ENCODE assay signal across 8 mouse cellular contexts in the genomic region with DNA sequence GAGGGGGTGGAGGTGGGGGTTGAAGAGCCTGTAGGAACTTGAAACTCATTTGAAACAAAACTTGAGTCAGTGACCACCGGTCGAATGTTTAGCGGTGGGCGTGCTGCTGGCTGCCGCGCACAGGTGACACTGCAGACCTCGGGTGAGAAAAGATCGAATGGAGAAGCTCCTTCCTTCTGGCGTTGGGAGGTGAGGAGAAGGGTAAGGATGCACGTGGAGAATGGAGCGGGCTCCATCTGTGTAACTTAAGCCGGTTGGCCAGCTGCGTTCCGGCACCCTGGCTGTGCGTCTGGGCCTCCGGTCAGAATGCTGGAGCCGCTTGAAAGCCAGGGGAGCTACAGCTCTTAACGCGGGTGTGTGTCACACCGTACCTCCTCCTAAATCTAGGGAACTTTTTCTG. TPM values are rescaled to one million over a fixed set of nuclear protein-coding genes. Genes with fewer than 3 reads are reported as not detected.
A peak's percentile ranks its signal among the peaks of the same experiment; 100 is the strongest.
DNase-seq lines count a peak whose midpoint lies in the region; ATAC-seq lines count a peak whose summit lies in the region.

No protein-coding gene starts in this region.

- H3K4me1 ChIP-seq in heart, embryonic 14.5 days (ENCODE audit: control insufficient read depth in 2 of 2, insufficient read depth in 2 of 2, low read length in 2 of 2), result peaks cover 6 to 33% of the 10 kb centered on the region in 2 experiments; a peak in 3 of 4 replicates
- peaks cover 44% of the 10 kb centered on the region for H3K4me1 ChIP-seq in hindbrain, embryonic 13.5 days (replicated peaks)
- H3K4me1 ChIP-seq in midbrain, embryonic 14.5 days (ENCODE audit: control insufficient read depth, insufficient read depth, low read length), result peaks cover 23% of the 10 kb centered on the region

- intact Hi-C loops in left cerebral cortex, postnatal 14 days (cut with DNase I), result loop anchor here (10.0 kb wide), 1 partner anchor 110 kb away; the partner anchor contains the start of gene Rpl37a

- 2% methylated on average over 20 of the region's 20 CpGs for WGBS in heart, embryonic 14.5 days
- under 1% methylated on average over 20 of the region's 20 CpGs for WGBS in hindbrain, embryonic 13.5 days
- WGBS in midbrain, embryonic 14.5 days, result under 1% methylated on average over 20 of the region's 20 CpGs

- no peaks in the 10 kb centered on the region for H3K9me3 ChIP-seq in heart, embryonic 14.5 days (ENCODE audit: control insufficient read depth, low read length)
- no peaks in the 10 kb centered on the region for H3K9me3 ChIP-seq in hindbrain, embryonic 13.5 days
- no peaks in the 10 kb centered on the region for H3K9me3 ChIP-seq in midbrain, embryonic 14.5 days (ENCODE audit: control insufficient read depth, low read length)

- ATAC-seq in heart, embryonic 14.5 days (ENCODE audit: insufficient number of reproducible peaks, insufficient read depth, low FRiP score, low read depth), result no peak
- 0 out of 2 replicates have a peak, but pooled peaks have one; percentile 1 for ATAC-seq in hindbrain, embryonic 13.5 days (ENCODE audit: low FRiP score)
- ATAC-seq in midbrain, embryonic 14.5 days (ENCODE audit: low FRiP score, low TSS enrichment), result no peak

- H3K4me2 ChIP-seq in heart, embryonic 14.5 days (ENCODE audit: low read length), result peak overlapping the region; percentile 99
- H3K4me2 ChIP-seq in hindbrain, embryonic 13.5 days, result peak overlapping the region; percentile 81
- peak overlapping the region; percentile 96 for H3K4me2 ChIP-seq in midbrain, embryonic 14.5 days (ENCODE audit: low read length)

- peak overlapping the region; percentile 61 to 63 for H3K4me3 ChIP-seq in heart, embryonic 14.5 days (ENCODE audit: control insufficient read depth in 1 of 2, insufficient read depth in 1 of 2, low read depth in 1 of 2, low read length in 2 of 2)
- peak overlapping the region; percentile 81 for H3K4me3 ChIP-seq in hindbrain, embryonic 13.5 days
- peak overlapping the region; percentile 78 for H3K4me3 ChIP-seq in midbrain, embryonic 14.5 days (replicated peaks; ENCODE audit: low read depth, low read length)

- no peak overlapping the region for H3K27ac ChIP-seq in heart, embryonic 14.5 days (replicated peaks in 1 of 2; ENCODE audit: control insufficient read depth in 1 of 2, insufficient read depth in 1 of 2, low read depth in 2 of 2, low read length in 2 of 2)
- H3K27ac ChIP-seq in hindbrain, embryonic 13.5 days, result peak overlapping the region; percentile 89
- H3K27ac ChIP-seq in midbrain, embryonic 14.5 days (replicated peaks; ENCODE audit: low read depth, low read length), result peak overlapping the region; percentile 88; the same call in 1 of the 2 replicates

- 0 out of 2 replicates have a peak, but pooled peaks cover 3% of the 10 kb centered on the region for H3K27me3 ChIP-seq in heart, embryonic 14.5 days (ENCODE audit: control insufficient read depth, insufficient read depth, low read length)
- H3K27me3 ChIP-seq in hindbrain, embryonic 13.5 days, result no peaks in the 10 kb centered on the region
- H3K27me3 ChIP-seq in midbrain, embryonic 14.5 days (ENCODE audit: control insufficient read depth, insufficient read depth, low read length), result 0 out of 2 replicates have a peak, but pooled peaks cover 2% of the 10 kb centered on the region

- no peak for DNase-seq in heart, adult 11 months
- DNase-seq in embryo, embryonic 10 days (ENCODE audit: low spot score), result peak; percentile 74
- peak; percentile 61 for DNase-seq in midbrain, embryonic 14.5 days
- no peak for DNase-seq in right cerebral cortex, adult 2 months (ENCODE audit: low spot score in 2 of 2)
- DNase-seq in ovary, postnatal 14 days (ENCODE audit: low spot score), result no peak
- DNase-seq in left cerebral cortex, postnatal 14 days (ENCODE audit: low spot score in 2 of 2), result no peak

- H3K36me3 ChIP-seq in heart, embryonic 14.5 days (ENCODE audit: control insufficient read depth, insufficient read depth, low read length), result no peaks in the 10 kb centered on the region
- H3K36me3 ChIP-seq in hindbrain, embryonic 13.5 days, result 0 out of 2 replicates have a peak, but pooled peaks cover 3% of the 10 kb centered on the region
- H3K36me3 ChIP-seq in midbrain, embryonic 14.5 days (ENCODE audit: control insufficient read depth, insufficient read depth, low read length), result no peaks in the 10 kb centered on the region

- peak overlapping the region; percentile 74 for H3K9ac ChIP-seq in heart, embryonic 14.5 days (ENCODE audit: low read length)
- H3K9ac ChIP-seq in hindbrain, embryonic 13.5 days, result peak overlapping the region; percentile 94
- peak overlapping the region; percentile 85; the same call in 1 of the 2 replicates for H3K9ac ChIP-seq in midbrain, embryonic 14.5 days (replicated peaks; ENCODE audit: low read length)

RNA-seq across cellular contexts. Expression of gene Igfbp2, which starts 1.0 kb away (rescaled TPM):
- polyA plus RNA-seq in heart, embryonic 14.5 days (2014; fragmentation: Nextera tagmentation; extraction: Ambion mirVana), result 53.2 and 67.5 TPM in 2 replicates
- 392 and 465 TPM in 2 replicates for polyA plus RNA-seq in hindbrain, embryonic 13.5 days (2015; fragmentation: Nextera tagmentation; extraction: Ambion mirVana)
- 200 and 310 TPM in 2 replicates for polyA plus RNA-seq in midbrain, embryonic 14.5 days (2014; fragmentation: Nextera tagmentation; extraction: Ambion mirVana)
- total RNA-seq in left cerebral cortex, postnatal 14 days (2021), result 100 to 1,000 TPM; 102 to 116 TPM

RNA-seq across cellular contexts. Expression of gene Igfbp5, which starts 49.4 kb away (rescaled TPM):
- 64.3 and 90.1 TPM in 2 replicates for polyA plus RNA-seq in heart, embryonic 14.5 days (2014; fragmentation: Nextera tagmentation; extraction: Ambion mirVana)
- 60.5 and 68.4 TPM in 2 replicates for polyA plus RNA-seq in hindbrain, embryonic 13.5 days (2015; fragmentation: Nextera tagmentation; extraction: Ambion mirVana)
- 22.4 and 30.4 TPM in 2 replicates for polyA plus RNA-seq in midbrain, embryonic 14.5 days (2014; fragmentation: Nextera tagmentation; extraction: Ambion mirVana)
- total RNA-seq in left cerebral cortex, postnatal 14 days (2021), result 10 to 100 TPM; 65.5 to 79.3 TPM

Comparison
In these comparisons a context has a peak if more than half of its experiments do, and no peak if none do; other contexts are left out.
1. H3K27ac ChIP-seq: peak in hindbrain, embryonic 13.5 days (single experiment) and midbrain, embryonic 14.5 days (single experiment); none in heart, embryonic 14.5 days (0 of 2).
2. DNase-seq: peak in embryo, embryonic 10 days (single experiment) and midbrain, embryonic 14.5 days (single experiment); none in heart, adult 11 months (single experiment), right cerebral cortex, adult 2 months (0 of 2), ovary, postnatal 14 days (single experiment) and left cerebral cortex, postnatal 14 days (0 of 2).
3. Peak in every context shown above with its lines, with median percentiles within 50 percentile points of each other: H3K4me2 ChIP-seq, H3K4me3 ChIP-seq and H3K9ac ChIP-seq.